Mouse (Mus musculus) E14TG2a.4 (cell line): ENCODE data around the gene Ets2.

Experiments
- CTCF ChIP-seq: conservative IDR thresholded peaks from 2 replicates; pipeline ENCODE4 v1.5.1; 2014; ENCODE audit warnings: low read length
- POU5F1 ChIP-seq: IDR thresholded peaks from 2 replicates; pipeline ENCODE4 v1.6.1; 2014; ENCODE audit warnings: low read length, borderline replicate concordance

- no peak for TF ChIP-seq CTCF
- no peak for TF ChIP-seq POU5F1
These were observed 61.3 kb downstream of the Ets2 start for GRCm38 (mm10) chr16:95763201-95763600.
